Mouse (Mus musculus) ZHBTc4 (cell line): Measurements from ENCODE around the gene Hs3st3a1.

Experiments
- DNase-seq: peaks from one replicate; pipeline ENCODE4 v3.0.0-alpha.2; 2011; ENCODE audit warnings: low read depth, low spot score

The Hs3st3a1 gene

DNA sequence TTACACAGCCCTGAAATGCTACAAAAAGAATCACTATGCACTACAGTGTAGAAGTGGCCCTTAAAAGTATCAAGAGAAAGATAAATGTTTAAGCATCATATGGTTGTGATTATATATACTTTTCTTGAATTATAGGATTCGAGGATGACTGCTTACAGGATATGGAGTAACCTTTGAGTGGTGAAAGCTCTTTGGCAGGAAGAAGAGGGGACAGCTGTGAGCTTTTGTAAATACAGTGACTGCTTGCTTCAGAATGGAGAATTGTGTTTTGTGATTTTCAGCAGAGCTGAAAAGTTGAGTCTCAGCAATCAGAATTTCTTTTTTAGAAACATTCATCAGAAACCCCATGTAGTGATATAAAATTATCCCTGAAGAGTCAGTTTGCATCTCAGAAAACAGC is 124.3 kb downstream of the Hs3st3a1 start:
- DNase-seq: no peak

DNA sequence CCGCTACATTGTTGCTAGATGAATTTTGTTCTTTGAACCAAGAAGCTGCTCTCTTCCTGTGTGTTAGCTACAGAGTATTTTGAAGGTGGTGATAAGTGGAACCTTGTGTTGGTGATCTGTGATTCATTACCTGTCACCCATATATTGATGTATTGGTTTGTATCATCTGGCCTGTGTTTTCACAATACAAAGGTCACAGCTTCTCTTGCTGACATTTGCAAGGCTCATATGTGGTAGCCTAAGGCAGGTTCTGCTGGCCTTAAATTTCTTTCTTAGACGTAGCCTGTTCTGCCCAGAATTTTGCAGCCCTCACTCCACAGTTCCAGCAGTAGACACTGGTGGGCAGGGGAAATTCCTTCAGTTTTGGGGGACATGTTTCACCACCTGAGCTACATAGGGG is 125.3 kb downstream of the Hs3st3a1 start:
- DNase-seq: no peak

DNA sequence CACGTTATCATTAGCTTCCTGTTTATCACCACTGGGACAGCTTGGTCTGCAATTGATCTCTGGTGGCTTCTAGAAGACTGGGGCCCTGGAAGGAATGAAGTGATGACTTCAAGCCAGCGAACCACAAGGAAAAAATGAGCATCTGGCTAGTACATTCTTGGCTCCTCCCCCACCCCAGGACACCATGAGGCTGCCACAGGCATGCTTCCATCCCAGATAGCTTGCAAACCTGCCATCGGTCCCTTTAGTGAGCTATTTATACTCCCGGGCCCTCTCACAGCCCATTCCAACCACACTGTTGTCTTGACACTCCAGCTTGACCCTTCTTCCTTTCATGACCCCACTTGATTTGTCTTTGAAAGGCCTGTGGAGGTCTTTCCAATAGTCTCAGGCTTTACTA is 127.6 kb downstream of the Hs3st3a1 start:
- DNase-seq: no peak
